Mouse (Mus musculus): Measurements from ENCODE around the gene Bbx. TPM values are rescaled to one million over a fixed set of nuclear protein-coding genes. Genes with fewer than 3 reads are reported as not detected.

Bbx gene
- polyA plus RNA-seq, 1 experiment from 2014 or later, result 30.5 TPM

DNA sequence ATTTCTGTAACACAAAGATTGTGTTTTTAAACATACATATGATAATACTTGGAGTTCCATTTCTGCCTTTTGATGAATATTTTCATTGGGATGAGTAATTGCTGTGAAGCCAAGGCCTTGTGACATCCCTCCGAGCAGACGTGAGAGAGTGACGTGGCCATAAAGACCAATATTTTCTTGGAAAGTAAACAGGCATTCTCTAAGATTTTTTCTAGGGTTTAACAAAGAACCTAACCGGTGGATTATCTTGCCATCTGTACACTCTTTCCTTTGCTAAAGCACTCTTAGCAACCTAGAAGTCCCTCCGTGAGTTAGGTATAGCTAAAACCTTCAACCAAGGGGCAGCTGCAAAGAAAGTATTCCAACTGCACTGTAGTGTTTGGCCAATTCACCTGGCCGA is 32.4 kb downstream of the Bbx start:
- no peak for DNase-seq (ENCODE audit: low spot score)

DNA sequence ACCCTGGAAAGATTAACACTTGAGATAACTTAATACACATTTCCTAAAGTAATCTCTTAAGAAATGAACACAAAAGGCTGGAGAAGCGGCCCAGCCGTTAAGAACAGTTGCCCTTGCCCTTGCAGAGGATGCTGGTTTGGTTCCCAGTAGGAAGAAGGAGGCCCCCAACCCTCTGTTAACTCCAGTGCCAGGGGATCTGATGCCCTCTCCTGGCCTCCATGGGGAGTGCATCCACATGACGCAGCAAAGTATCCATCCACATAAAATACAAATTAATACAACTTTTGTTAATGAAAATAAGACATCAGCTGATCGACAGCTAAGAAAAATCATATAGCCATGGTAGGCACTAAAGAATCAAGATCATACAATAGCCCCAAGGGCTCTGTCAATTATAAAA is 33.6 kb downstream of the Bbx start:
- DNase-seq (ENCODE audit: low spot score), result peak; percentile 15

DNA sequence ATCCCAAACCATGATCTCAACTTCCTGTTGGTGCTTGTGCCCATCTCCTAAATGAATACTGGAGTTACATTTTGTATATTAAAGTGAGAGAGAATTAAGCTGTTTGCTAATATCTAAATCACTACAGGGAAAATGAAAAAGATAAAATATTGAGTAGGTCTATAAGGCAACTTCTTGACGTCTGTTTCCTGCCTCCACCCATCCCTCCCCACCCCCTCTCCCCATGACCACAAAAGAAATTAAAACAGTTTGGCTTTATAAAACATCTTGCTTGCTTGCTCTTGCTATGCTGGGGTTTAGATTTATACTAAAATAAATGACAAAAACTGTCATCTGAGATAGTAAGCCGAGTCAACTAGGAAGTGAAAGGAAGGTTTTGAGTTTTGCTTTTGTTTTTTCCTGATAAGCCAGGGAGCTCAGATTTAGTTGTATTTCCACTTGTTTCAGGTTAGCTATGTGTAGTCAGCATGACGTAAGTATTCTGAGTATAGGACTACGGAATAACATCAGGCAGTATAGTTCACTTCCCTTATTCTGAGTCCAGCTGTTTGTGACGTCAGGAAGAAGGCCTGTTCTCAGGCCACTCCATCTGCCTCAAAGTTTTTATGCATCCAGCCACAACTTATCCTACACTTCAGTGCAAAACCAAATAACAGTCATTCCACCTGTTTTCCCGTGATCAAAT is 36.1 kb downstream of the Bbx start:
- no peak for DNase-seq (ENCODE audit: low spot score)

DNA sequence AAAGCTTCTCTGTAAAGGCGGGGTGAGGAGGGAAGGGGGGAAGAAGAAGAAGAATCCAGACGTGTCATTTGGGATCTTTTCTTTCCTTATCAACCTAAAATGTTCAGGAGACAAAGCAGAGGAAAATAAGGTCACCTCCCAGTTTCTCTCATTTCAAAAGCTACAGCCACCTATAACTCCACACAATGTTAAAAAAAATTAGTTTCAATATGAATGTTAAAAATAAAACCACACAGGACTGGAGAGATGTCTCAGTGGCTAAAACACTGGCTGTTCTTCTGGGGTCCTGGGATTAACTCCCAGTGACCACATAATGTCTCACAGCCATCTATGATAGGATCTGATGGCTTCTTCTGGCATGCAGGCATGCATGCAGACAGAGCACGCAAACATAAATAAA is 43.7 kb downstream of the Bbx start:
- no peak for DNase-seq (ENCODE audit: low spot score)

DNA sequence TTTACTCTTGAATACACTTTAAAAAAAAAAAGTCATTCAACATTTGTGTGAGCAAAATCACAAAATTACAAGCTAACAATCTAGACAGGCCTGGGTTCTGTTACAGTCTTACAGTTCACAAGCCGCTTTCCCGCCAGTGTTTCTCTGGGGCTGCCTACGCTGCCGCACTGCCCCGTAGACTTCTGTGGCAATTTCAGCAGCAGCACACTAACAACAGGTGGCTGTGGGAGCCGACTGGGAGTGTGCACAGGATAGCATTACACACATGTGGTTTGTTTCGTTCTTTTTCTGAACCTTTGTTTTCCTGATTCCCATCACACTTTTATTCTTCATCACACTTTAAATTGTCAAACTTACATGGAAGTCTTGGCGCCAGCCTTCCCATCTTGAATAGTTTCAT is 48.6 kb downstream of the Bbx start:
- no peak for DNase-seq (ENCODE audit: low spot score)

DNA sequence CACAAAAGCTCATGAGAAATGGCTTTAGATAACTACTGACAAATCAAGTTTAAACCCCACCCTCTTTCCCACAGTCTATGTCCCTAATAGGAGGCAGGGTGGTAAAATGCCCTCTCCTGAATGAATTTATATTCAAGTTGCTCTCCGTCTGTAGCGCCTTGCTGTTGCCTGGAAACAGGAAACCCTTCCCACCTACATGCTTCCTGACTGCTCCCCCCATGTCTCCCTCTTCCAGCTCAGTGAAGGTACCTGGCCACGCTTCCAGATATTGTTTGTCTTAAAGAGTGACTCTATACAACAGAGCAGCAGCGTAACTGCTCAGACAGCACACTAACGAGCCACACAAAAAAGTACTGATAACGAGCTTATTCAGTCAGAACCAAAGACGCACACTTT is 50.8 kb downstream of the Bbx start:
- no peak for DNase-seq (ENCODE audit: low spot score)

DNA sequence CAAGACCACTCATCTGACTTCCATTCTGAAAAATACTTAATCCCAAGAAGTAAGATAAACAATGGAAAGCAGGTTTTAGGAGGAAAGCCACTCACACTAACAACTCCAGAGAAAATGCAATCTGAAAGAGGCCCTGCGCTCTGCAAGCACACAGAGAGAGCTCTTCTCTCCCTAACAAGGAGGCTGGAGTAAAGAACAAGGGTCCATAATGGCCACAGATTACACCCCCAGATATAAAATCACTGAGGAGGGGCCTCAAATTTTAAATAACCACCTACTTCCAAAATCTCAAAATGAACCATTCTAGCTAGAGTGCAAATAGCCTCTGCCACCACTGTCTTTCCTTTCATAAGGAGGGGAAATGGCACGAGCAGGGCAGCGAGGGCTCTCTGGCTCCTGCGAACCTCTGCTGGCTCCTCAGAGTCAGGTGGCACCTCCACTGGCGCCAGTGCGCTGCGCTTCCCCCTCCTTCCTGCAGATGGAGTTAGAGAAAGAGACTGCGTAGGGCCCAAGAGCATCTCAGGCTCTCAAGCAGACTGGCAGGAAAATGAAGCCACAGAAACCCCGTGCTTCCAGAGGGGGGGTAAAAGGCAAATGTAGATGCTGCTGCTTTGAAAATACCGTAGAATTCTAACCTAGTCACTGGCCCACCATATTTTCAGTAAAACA is 51.4 kb downstream of the Bbx start:
- DNase-seq (ENCODE audit: low spot score), result peak; percentile 64

DNA sequence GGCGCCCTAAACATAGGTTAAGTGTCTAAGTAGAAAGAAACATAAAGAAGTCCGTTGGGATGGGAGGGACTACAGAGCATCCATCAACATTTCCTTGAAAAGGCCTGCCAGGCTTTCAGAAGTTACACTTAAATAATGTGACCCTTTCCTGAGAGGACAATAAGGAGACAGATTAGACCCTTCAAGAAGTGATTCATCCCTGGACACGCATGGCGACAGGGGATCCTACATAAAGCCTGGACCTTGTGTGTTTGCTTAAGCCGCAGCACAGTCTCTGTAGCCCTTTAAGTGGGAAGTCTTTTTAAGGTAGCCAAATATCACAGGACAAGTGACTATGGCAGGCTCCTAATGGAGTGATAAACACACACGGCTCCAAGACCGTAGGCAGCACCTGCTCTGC is 52.0 kb downstream of the Bbx start:
- DNase-seq (ENCODE audit: low spot score), result no peak

DNA sequence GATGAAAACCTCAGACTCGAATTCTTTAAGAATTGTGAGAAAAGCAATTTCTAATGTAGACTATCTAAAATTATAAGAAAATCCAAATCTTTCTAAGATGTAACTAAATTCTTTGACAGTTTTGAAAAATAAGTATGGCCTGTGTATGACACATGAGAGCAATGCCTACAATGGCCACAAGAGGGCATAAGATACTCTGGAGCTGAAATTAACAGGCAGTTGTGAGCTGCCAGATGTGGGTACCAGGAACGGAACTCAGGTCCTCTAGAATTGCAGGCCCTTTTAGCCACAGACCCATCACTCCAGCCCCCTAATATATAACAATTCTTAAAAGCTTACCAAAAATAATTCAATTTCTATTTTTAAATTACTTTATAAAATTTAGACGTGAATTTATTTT is 57.6 kb downstream of the Bbx start:
- DNase-seq (ENCODE audit: low spot score), result peak; percentile 54

DNA sequence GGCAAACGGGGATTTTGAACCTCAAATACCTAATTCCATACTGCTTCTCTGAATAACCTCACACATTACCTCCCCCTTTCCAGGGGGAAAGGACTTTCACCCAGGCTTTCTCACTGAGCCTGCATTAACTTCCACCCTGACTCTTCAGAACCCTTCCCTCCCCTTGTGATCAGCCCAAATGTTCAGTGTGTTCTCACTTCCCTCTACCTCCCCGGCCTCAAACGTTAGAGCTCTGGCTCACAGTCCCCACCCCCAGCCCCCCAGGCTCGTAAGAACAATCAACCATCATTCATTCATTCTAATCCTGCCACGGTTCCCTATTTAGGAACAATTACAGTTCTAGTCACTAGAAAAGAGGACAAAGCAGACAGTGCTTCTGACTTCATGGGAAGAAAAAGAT is 58.5 kb downstream of the Bbx start:
- no peak for DNase-seq (ENCODE audit: low spot score)

DNA sequence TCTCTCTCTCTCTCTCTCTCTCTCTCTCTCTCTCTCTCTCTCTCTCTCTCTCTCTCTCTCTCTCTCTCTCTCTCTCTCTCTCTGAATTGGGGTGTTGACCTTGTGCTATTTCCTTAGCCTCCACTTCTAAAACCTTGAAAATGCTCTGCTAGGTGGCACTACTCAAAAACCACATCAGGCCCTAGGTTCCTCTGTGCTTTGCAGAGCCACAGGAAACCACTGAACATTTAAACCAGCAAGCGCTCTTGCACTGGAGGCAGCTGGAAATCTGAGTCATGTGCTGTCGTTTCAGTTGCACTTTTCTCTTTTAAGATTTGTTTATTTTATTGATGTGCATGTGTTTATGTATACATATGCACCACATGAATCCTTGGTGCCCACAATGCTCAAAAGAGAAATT is 59.6 kb downstream of the Bbx start:
- peak; percentile 79 for DNase-seq (ENCODE audit: low spot score)

DNA sequence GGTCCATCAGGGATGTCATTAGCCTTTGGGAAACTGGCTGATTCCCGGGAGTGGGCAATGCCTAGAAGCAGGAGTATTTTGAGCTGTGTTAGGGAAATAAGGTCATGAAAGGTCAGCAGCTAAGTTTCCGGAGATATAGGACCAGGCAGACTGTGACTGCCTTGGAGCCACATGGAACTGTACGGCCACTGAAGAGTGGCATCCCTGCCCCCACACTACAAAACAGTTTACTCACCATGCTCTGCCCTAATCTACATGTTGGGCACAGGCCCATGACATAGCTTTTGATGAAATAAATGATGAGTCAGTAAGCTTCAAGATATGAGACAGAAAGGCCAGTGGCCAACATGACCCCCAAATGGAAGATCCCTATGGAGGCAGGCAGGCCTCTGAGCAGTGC is 60.7 kb downstream of the Bbx start:
- no peak for DNase-seq (ENCODE audit: low spot score)

DNA sequence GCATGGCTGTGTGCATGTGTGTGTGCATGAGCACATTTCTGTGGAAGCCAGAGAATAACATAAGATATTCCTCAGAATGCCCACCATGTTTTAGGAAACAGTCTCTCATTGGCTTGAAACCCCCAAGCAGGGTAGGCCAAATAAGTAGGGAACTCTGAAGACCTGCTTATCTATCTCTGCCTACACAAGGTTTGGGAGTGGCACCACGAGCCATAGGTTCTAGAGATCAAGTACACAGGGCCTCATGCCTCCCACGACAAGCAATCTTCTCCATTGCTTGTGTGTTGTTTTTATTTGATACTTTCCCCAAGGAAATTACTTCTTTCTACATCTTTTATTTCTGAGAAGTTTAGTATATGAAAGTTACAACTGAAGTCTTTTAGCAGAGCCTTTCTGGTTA is 61.8 kb downstream of the Bbx start:
- no peak for DNase-seq (ENCODE audit: low spot score)

DNA sequence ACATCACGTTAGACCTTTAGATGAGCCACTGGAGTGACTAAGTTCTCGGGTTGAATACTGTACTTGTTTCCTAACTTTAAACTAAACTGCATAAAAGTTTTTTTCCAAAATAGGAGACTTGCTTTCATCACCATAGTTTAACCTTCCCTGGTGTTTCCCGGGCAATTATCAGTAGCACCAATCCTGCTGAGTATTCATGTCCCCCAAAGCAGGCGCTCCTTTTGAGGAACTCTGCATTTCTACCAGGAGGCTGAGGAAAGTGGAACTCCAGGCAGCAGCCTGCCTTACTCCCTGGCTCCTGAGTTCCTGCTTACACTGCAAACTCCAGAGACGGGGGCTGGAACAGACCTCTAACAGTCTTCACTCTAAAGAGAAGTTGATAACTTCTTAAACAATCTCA is 65.6 kb downstream of the Bbx start:
- DNase-seq (ENCODE audit: low spot score), result no peak

DNA sequence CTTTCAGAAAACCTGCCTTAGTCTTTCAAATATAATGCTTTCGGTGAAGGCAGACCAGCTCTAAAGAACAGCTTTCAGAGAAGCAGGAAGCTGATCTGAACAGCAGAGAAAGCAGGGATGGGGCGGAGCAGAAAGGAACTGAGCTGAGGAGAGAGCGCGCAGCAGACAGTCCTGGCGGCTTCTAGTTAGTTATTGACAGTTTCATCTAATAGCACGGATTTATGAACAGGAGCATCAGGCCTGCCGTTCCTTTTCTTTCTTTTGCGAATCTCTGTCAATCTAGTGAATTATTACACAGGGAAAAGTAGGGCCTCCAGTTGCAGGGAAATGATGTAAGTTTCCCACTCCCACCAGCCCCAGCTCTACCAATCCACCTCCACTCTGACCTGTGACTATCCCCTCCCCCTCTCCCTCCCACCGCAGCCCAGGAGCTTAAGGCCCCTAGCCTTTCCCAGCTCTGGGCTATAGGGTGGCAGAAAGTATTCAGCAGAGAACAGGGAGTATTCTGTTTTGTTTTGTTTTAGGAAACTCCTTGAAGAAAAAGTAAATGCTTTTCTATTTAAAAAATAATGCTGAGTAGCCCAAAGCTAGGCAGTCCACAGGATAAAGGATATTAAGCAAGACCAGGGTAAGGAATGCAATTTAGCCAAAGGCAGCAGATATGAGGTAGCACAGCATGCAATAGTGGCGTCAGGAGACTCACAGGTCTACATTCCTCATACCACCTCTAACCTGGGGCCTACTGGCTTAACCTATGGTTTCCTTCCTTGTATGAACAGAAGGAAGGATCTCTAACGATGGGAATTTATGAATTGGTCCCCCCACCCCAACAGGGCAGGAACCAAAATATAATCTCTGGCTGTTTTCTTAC is 67.8 kb downstream of the Bbx start:
- peak; percentile 47 for DNase-seq (ENCODE audit: low spot score)

DNA sequence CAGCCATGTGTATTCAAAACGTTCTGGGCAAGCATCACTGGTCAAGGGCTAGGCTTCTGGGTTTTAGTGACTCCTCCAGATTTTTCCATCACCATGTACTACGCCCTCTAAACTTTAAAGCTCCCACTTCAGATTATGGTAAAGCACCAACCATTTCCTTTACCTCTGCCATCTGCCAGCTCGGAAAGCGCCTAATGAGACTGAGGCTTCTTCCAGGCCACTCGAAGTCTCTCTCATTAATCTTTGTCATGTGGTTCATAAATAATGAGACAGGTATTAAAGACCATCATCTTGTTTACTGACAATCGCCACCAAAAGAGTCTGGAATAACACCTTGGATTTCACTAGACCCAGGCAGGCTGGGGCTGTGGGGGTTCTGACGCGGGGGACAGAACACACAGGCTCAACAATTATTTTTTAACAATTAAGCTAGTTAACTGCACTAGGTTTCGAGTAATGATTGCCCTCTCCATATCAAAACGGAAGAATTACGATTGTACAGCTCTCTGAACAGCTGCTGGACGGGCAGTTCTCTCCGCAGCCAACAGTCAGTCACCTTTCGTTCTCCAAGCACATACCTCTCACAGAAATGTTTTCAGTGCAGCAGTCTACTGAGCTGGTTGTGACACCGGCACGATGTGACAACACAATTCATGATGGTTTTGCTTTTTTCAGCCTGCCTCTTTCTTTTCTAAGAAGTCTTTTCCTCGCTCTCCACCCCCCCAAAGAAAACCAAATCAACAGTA is 68.6 kb downstream of the Bbx start:
- DNase-seq (ENCODE audit: low spot score), result no peak

DNA sequence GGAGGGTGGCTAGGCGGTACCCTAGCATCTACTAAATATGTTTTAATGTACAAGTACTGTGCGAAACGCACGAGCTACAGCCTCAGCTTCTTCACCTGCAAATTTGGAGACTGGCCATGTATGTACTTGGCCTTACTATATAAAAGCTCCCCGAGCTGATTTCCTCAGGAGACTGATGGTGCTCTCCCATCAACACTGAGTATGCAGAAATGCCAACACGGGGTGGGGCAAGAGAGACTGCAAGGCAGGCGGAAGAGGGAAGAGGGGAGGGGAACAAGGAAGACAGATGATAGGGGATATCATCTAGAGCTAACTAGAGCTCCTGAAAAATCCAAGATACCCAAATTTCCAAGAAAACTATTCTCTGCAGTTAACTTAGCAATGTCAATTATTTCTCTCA is 71.6 kb downstream of the Bbx start:
- DNase-seq (ENCODE audit: low spot score), result no peak

DNA sequence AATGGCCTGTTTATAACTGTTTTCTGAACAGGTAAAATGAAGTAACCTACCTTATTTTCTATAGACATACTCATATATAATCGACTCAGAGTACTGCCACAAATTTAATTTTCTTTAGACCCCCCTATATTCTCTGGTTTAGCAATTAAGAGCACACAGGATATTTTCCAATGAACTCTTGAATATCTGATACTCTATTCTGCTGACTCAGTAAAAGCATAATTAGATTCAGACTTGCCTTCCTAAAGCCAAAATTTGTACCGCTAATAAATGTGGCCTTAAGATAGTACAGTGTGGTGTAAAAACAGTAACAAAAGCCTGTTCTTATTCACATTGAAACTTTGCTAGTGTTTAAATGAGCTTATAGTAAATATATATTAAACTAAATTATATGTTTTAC is 102.5 kb downstream of the Bbx start:
- DNase-seq (ENCODE audit: low spot score), result no peak

DNA sequence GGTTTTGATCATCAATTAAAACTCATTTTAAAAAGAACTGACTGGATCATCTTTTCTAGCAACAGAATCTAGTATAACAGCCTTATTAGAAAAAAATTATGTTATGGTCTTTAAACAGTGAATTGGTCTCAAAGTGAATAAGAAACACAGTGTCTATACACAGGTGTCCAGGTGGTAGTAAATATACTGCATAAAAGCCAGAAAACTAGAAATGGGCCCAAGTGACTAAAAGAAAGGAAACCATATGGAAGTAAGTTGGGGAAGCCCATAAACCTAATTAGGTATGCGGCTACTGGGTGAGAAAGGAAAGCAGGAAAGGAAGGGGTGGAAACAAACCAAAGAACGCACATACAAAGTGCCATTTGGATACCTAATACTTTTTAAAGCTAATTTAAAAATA is 107.4 kb downstream of the Bbx start:
- DNase-seq (ENCODE audit: low spot score), result no peak

DNA sequence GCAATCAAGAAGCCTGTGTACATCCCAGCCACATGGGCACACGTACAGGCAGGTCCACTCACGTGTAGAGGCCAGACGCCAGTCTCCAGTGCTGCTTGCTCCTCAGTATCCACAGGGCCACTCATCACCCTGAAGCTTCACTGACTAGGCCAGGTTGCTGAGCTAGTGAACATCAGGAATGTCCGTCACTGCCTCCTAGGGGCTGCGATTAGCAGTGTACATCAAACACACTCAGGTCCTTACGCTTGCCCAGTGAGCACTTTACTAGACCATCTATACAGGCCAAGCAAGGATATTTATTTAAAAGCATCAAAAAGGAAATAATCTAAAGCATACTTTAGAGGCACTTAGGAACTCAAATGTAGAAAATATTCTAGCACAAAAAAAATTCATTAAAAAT is 107.9 kb downstream of the Bbx start:
- DNase-seq (ENCODE audit: low spot score), result no peak

DNA sequence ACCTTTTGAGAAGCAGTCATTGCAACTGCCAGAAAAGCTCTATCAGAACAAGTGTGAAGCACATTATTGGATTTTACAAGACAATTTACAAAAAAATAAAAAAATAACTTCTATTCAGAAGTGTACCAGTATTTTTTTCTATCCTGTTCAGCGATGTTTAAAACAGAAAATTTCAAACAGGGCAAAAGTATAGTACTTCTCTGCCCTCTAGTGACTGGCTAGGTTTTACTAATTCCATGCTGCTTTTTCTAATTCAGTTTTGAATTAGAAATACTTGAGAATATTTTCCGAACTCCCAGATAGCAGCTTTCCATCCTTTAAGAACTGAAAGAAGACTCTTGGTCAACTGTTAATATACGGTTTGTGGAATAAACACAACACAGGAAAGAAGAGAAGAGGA is 110.8 kb downstream of the Bbx start:
- DNase-seq (ENCODE audit: low spot score), result no peak

DNA sequence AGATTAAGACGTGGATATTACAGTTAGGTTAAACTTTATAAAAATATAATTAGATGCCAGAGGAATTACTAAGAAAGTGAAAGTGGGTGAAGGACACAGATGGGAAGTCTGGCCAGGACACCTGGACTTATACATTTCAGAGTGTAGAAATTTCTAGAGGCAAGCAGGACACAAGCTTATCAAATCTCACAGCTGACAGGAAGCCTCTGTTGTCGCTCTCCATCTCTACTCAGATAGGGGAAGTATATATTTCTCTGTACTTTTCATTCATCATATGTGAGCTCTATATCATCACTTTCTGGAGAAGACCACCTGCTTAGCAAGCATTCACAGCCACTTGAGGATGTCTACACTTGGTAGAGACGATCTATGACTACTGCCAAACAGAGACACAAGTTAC is 113.9 kb downstream of the Bbx start:
- no peak for DNase-seq (ENCODE audit: low spot score)
